Mouse (Mus musculus) c-Kit-negative CD71-positive TER-119-positive erythroid progenitor cells, embryonic 14.5 days (primary cell): ENCODE data around the gene Zdhhc19.

Experiments
- DNase-seq: peaks from one replicate; pipeline ENCODE4 v3.0.0-alpha.2; 2013; ENCODE audit warnings: low read depth, low spot score

Gene Zdhhc19

DNA sequence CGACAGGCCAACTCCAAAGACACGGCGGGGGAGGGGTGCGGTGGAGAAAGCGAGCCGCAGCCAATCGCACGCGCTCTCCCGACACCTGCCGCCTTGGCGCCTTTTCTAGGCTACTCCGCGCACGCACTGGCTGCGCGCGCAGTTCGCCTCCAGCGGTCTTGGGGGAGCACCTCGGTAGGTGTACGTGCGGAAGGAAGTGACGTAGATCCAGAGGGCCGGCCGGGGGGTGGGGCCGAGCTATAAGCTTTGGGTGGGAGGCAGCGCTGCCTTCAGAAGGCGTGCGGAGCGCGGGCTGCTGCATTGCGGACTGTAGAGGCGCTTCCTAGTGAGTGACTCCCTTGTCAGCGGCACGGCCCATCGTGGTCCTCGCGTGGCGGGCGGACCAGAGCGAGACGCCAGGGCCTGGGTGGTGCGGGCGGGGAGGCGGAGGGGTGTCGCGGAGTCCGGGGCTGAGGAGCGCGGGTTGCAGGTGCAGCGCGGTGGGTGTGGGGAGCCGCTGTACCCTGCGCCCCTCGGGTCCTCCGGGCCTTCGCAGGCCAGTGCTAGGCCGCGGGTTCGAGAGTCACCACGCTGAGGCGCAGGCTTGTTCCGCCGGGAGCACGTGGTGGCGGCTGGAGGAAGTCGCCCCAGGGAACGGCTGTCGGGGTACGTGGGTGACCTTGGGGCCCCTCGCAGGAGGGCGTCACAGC is 112.8 kb downstream of the Zdhhc19 start, which contains the start of gene Tfrc:
Gene Tfrc, plus strand, starts transcription at position 209 of the 689 bp plus-strand sequence.
- peak; percentile 97 for DNase-seq

- no peak for DNase-seq
Measured at GRCm38 (mm10) chr16:32609401-32609779, 113.3 kb downstream of the Zdhhc19 start.

GRCm38 (mm10) chr16:32610460-32611255 is 114.6 kb downstream of the Zdhhc19 start:
- DNase-seq = peak; percentile 70
